Mouse (Mus musculus) megakaryocyte, embryonic 14.5 days (primary cell): ENCODE data around the gene Zrsr2.

Source experiments
- FLI1 ChIP-seq: IDR thresholded peaks from 2 replicates; pipeline ENCODE4 v1.6.1; 2012; ENCODE audit warnings: low read length, inconsistent platforms, mixed read lengths
- GATA1 ChIP-seq: IDR thresholded peaks from 3 replicates; pipeline ENCODE4 v1.6.1; 2012; ENCODE audit warnings: mixed read lengths, low read length, inconsistent platforms, borderline replicate concordance

DNA sequence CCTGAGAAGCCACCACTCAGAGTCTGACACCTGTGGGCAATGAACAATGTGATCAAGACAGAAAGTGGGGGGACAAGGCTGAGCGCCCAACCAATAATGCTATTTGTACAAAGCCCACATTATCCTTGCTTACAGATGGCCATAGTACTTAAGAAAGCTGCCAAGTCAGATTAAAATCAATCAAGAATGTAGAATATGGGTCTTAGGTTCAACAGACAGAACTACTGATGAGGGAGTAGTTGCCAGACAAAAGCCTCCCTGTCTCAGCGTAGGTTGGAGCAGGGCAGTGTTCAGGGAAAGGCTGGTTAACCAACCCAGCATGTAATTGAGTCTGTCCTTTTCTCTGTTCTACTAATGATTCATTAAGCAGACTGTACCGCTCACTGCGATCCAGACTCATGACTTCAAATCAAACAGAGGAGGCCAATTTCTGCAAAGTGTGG lies 72.9 kb downstream of the Zrsr2 start:
- TF ChIP-seq GATA1 = no peak
- no peak for TF ChIP-seq FLI1
